Mouse (Mus musculus) intestine, embryonic 16.5 days (tissue): ENCODE results near the gene Mertk. TPM values are rescaled to one million over a fixed set of nuclear protein-coding genes. Genes with fewer than 3 reads are reported as not detected.
A peak's percentile ranks its signal among the peaks of the same experiment; 100 is the strongest.

Experiments used
- ATAC-seq: fragments of 200-750 bp; cut with Nextera tagmentation; 2 replicates; pipeline ENCODE4 v1.8.0; 2017; ENCODE audit warnings: moderate TSS enrichment, moderate library complexity
- H3K27ac ChIP-seq: fragments of 300-500 bp; sonication (generic); 2 replicates; pipeline ENCODE4 v1.5.1; 2014; ENCODE audit warnings: mild to moderate bottlenecking, low read length
- H3K27me3 ChIP-seq: fragments of 300-500 bp; sonication (generic); replicated peaks from 2 replicates; pipeline ENCODE4 v1.6.1; 2014; ENCODE audit warnings: low read length, control low read depth, mixed read lengths; ENCODE audit not compliant: control insufficient read depth, insufficient read depth
- H3K36me3 ChIP-seq: fragments of 300-500 bp; sonication (generic); 2 replicates; pipeline ENCODE4 v1.6.1; 2014; ENCODE audit warnings: low read length, control low read depth; ENCODE audit not compliant: control insufficient read depth, insufficient read depth
- H3K4me1 ChIP-seq: fragments of 300-500 bp; sonication (generic); 2 replicates; pipeline ENCODE4 v1.6.1; 2014; ENCODE audit warnings: low read length, control low read depth, mixed read lengths; ENCODE audit not compliant: control insufficient read depth, insufficient read depth
- H3K4me2 ChIP-seq: fragments of 300-500 bp; sonication (generic); 2 replicates; pipeline ENCODE4 v1.6.1; 2014; ENCODE audit warnings: low read depth, low read length, control low read depth
- H3K4me3 ChIP-seq: fragments of 300-500 bp; sonication (generic); 2 replicates; pipeline ENCODE4 v1.5.1; 2014; ENCODE audit warnings: mild to moderate bottlenecking, low read length
- H3K9ac ChIP-seq: fragments of 300-500 bp; sonication (generic); 2 replicates; pipeline ENCODE4 v1.6.1; 2014; ENCODE audit warnings: low read depth, low read length
- H3K9me3 ChIP-seq: fragments of 300-500 bp; sonication (generic); 2 replicates; pipeline ENCODE4 v1.6.1; 2016; ENCODE audit warnings: low read length, control low read depth; ENCODE audit not compliant: control insufficient read depth
- WGBS: fragments of 180-500 bp; shearing (Covaris S2); extraction: QIAGEN DNeasy Blood & Tissue Kit; methylation state at CpG from one replicate; pipeline ENCODE4 v1.1.7; 2014; 5-methylcytosine and 5-hydroxymethylcytosine counted together
- polyA plus RNA-seq: library from polyadenylated mRNA; unstranded; fragments of >200 nt; fragmentation: Nextera tagmentation; extraction: Ambion mirVana; gene quantifications from 2 replicates; pipeline ENCODE4 v1.2.1, GENCODE M21; 2015

Gene Mertk
- polyA plus RNA-seq, 1 experiment from 2014 or later = 13.5 TPM

DNA sequence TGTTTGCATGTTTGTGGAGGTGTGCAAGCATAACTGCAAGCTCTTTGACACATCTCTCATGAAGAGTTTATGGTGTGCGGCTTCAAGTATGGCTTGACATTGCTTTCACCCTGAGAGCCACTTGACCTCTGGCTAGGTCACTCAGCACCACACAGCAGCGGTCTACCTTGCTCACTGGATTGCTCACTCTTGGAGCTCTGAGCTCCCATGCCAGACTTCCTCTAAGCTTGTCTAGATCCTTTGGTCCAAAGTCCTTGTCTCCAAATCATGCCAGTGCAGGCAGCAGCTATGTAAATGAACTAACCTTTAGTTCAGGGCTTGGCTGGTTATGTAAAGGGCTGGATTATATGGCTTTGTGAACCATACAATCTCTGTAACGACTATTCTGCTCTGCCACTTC, 2.3 kb upstream of the Mertk start:
- H3K27ac ChIP-seq = peak overlapping the region; percentile 55
- H3K9me3 ChIP-seq = no peaks in the 10 kb centered on the region
- no peak overlapping the region for H3K4me2 ChIP-seq
- peaks cover 6% of the 10 kb centered on the region; the same call in 1 of the 2 replicates for H3K4me1 ChIP-seq
- ATAC-seq = peak; percentile 33
- H3K4me3 ChIP-seq = no peak overlapping the region
- H3K9ac ChIP-seq = no peak overlapping the region
- H3K27me3 ChIP-seq = no peaks in the 10 kb centered on the region
- no peaks in the 10 kb centered on the region for H3K36me3 ChIP-seq
- WGBS = 60% methylated on average over 3 of the region's 3 CpGs

- peaks cover 6% of the 10 kb centered on the region; the same call in 1 of the 2 replicates for H3K4me1 ChIP-seq
- peak overlapping the region; percentile 55 for H3K27ac ChIP-seq
- no peak overlapping the region for H3K4me2 ChIP-seq
- no peaks in the 10 kb centered on the region for H3K9me3 ChIP-seq
- H3K27me3 ChIP-seq = no peaks in the 10 kb centered on the region
- H3K9ac ChIP-seq = no peak overlapping the region
- H3K4me3 ChIP-seq = no peak overlapping the region
- no peaks in the 10 kb centered on the region for H3K36me3 ChIP-seq
- whole genome bisulfite sequencing = 88% methylated on average over 1 of the region's 1 CpGs
- ATAC-seq = no peak
Measured at GRCm38 (mm10) chr2:128697047-128697446, 1.7 kb upstream of the Mertk start.

GRCm38 (mm10) chr2:128697566-128697965, 1.2 kb upstream of the Mertk start:
- WGBS = 50% methylated on average over 5 of the region's 5 CpGs
- Histone ChIP-seq H3K9ac (peak overlapping the region; percentile 95; the same call in 1 of the 2 replicates), H3K9me3 (no peaks in the 10 kb centered on the region), H3K36me3 (no peaks in the 10 kb centered on the region), H3K4me2 (peak overlapping the region; percentile 53; the same call in 1 of the 2 replicates), H3K4me1 (peaks cover 6% of the 10 kb centered on the region; the same call in 1 of the 2 replicates), H3K27me3 (no peaks in the 10 kb centered on the region), H3K27ac (peak overlapping the region; percentile 96; the same call in 1 of the 2 replicates), H3K4me3 (no peak overlapping the region)
- ATAC-seq = no peak

DNA sequence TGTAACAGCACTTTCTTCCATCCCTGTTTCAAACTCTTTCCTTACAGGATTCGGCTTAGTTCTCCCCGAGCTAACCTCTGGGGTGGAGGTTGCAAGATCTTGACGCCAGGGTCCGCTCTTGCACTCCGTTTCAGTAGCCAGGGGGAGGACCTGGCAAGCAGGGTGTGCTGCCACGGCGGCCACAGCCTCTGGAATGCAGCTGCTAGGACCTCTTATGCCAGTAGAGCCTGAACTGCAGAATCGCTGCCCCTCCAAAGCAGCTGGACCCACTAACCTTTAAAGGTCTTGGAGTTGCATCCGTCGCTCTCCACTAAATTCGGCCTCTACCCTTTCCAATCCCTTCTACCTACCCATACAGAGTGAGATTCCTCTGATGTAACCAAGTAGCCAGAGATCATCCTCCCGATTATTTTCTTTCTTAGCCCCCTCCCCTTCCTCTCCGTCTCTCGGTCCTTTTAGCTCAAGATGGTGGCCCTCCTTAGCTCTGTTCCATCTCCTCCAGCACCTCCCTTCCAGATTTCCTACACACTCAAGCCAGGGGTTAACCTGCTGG, 540 bp upstream of the Mertk start:
- Histone ChIP-seq H3K9me3 (no peaks in the 10 kb centered on the region), H3K4me3 (peak overlapping the region; percentile 83), H3K36me3 (no peaks in the 10 kb centered on the region), H3K4me1 (peaks cover 6% of the 10 kb centered on the region; the same call in 1 of the 2 replicates), H3K4me2 (peak overlapping the region; percentile 53), H3K27me3 (no peaks in the 10 kb centered on the region), H3K27ac (peak overlapping the region; percentile 96), H3K9ac (peak overlapping the region; percentile 95)
- WGBS = under 1% methylated on average over 14 of the region's 14 CpGs
- ATAC-seq = peak; percentile 90

DNA sequence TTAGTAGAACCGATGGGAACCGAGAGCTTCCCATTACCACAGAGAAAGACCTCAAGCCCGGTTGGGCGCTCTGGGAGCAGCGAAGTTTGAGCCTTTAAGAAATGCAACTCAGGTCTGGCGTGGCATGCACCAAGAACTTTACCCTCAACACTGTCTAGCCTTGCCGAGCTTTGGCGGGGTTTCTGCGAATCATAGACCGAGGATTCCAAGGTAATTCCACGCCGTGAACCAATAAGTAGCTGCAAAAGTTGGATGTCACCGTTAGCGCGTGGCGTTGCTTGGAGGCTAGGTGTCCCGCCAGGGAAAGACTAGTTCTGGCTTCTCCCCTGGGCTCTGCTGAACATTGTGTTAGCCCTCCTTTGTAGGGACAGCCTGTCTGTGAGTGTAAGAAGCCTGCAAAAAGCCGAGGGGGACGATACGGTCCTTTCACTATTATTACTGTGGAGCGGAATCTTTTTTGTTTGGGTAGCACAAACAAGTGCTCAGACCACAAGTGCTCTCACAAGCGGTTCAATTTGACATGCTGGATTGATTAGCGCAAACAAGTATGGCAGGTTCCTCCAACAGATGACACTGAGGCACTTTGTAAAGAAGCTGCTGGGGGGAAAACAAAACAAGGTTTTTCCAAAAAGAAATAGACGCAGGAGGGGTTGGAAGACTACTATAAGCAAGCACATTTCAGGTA, 587 bp downstream of the Mertk start:
- Histone ChIP-seq H3K36me3 (no peaks in the 10 kb centered on the region), H3K4me3 (peak overlapping the region; percentile 83), H3K4me2 (peak overlapping the region; percentile 53), H3K9ac (peak overlapping the region; percentile 95), H3K4me1 (peaks cover 6% of the 10 kb centered on the region; the same call in 1 of the 2 replicates), H3K9me3 (no peaks in the 10 kb centered on the region), H3K27me3 (no peaks in the 10 kb centered on the region), H3K27ac (peak overlapping the region; percentile 96)
- 1% methylated on average over 24 of the region's 24 CpGs for WGBS
- peak; percentile 56 for ATAC-seq

GRCm38 (mm10) chr2:128704474-128704873, 5.7 kb downstream of the Mertk start:
- no peak overlapping the region for H3K4me2 ChIP-seq
- no peak for ATAC-seq
- H3K36me3 ChIP-seq = no peaks in the 10 kb centered on the region
- H3K4me1 ChIP-seq = 0 out of 2 replicates have a peak, but pooled peaks cover 2% of the 10 kb centered on the region
- no peak overlapping the region for H3K4me3 ChIP-seq
- H3K9me3 ChIP-seq = no peaks in the 10 kb centered on the region
- H3K27me3 ChIP-seq = no peaks in the 10 kb centered on the region
- H3K9ac ChIP-seq = no peak overlapping the region
- no peak overlapping the region for H3K27ac ChIP-seq
- 86% methylated on average over 3 of the region's 3 CpGs for WGBS

DNA sequence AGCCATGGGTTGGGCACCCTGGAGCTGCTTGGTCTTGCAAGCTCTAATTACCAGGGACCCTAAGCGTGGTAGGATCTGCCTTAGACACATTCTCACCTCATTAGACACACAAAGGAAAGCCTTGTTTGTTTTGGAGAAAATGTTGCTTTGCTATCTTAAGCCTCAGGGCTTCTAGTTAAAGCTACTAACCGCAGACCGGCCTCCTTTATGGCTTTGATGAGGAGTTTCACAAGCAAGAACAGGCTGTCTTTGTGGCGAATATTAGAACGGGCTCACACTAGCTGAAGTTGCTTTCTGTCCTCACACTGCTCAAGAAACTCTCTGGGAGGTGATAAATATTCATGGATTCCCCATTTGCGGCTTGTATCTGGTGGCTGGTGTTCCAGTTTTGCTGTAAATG, 10.5 kb downstream of the Mertk start:
- Histone ChIP-seq H3K27me3 (no peaks in the 10 kb centered on the region), H3K36me3 (no peaks in the 10 kb centered on the region), H3K4me3 (no peak overlapping the region), H3K9ac (no peak overlapping the region), H3K9me3 (no peaks in the 10 kb centered on the region), H3K4me1 (peaks cover 20% of the 10 kb centered on the region), H3K4me2 (no peak overlapping the region), H3K27ac (peak overlapping the region; percentile 6; the same call in 1 of the 2 replicates)
- WGBS = 51% methylated on average over 6 of the region's 6 CpGs
- ATAC-seq = no peak

DNA sequence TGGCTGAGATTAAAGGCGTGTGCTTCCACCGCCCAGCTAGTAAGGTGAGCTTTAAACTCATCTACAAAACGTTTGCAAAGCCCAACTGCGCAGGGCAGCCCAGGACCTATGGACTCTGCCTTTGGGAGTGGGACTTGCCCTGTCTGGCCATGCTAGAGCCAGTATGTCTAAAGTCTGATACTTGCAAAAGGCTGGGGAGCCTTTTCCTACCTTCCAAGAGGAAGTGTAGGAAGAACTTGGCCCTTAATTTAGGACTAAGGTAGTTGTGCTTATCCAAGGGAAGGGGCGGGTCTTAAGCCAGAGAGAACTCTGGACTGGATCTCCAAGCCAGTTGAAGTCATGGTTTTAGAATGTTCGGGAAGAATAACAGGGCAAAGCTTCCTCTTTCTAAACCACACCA, 11.9 kb downstream of the Mertk start:
- H3K4me3 ChIP-seq = no peak overlapping the region
- ATAC-seq = peak; percentile 84
- no peaks in the 10 kb centered on the region for H3K36me3 ChIP-seq
- peaks cover 32% of the 10 kb centered on the region for H3K4me1 ChIP-seq
- no peaks in the 10 kb centered on the region for H3K27me3 ChIP-seq
- H3K4me2 ChIP-seq = peak overlapping the region; percentile 23; the same call in 1 of the 2 replicates
- peak overlapping the region; percentile 89 for H3K27ac ChIP-seq
- H3K9me3 ChIP-seq = no peaks in the 10 kb centered on the region
- no peak overlapping the region for H3K9ac ChIP-seq
- WGBS = 53% methylated on average over 6 of the region's 6 CpGs

GRCm38 (mm10) chr2:128712940-128713339, 14.2 kb downstream of the Mertk start:
- WGBS = 72% methylated on average over 6 of the region's 6 CpGs
- ATAC-seq = no peak
- Histone ChIP-seq H3K4me2 (no peak overlapping the region), H3K27me3 (no peaks in the 10 kb centered on the region), H3K27ac (peak overlapping the region; percentile 33; the same call in 1 of the 2 replicates), H3K36me3 (no peaks in the 10 kb centered on the region), H3K9ac (no peak overlapping the region), H3K4me3 (no peak overlapping the region), H3K4me1 (peaks cover 48% of the 10 kb centered on the region), H3K9me3 (no peaks in the 10 kb centered on the region)
